Mouse (Mus musculus): ENCODE measurements around the gene Ccl24.

The Ccl24 gene

GRCm38 (mm10) chr5:135544865-135545797 lies 27.7 kb downstream of the Ccl24 start, which contains the start of gene Hip1:
TSS of gene Hip1 (minus strand) at chr5:135545120.
- DNase-seq = peak; percentile 100

- no peak for DNase-seq
These were observed 28.8 kb downstream of the Ccl24 start for GRCm38 (mm10) chr5:135544032-135544558.

GRCm38 (mm10) chr5:135537794-135538214 lies 35.0 kb downstream of the Ccl24 start:
- DNase-seq = no peak

GRCm38 (mm10) chr5:135537326-135537725 lies 35.5 kb downstream of the Ccl24 start:
- DNase-seq = no peak

GRCm38 (mm10) chr5:135535867-135536266 lies 37.0 kb downstream of the Ccl24 start:
- no peak for DNase-seq

- DNase-seq = no peak
These were observed 39.4 kb downstream of the Ccl24 start for GRCm38 (mm10) chr5:135533431-135533830.

- DNase-seq = no peak
These were observed 41.5 kb downstream of the Ccl24 start for GRCm38 (mm10) chr5:135531306-135531845.

- DNase-seq = no peak
These were observed 42.9 kb downstream of the Ccl24 start for GRCm38 (mm10) chr5:135529964-135530363.

GRCm38 (mm10) chr5:135529310-135529709 lies 43.5 kb downstream of the Ccl24 start:
- DNase-seq = no peak

GRCm38 (mm10) chr5:135527986-135528385 lies 44.9 kb downstream of the Ccl24 start:
- DNase-seq = no peak

GRCm38 (mm10) chr5:135524660-135525560 lies 47.9 kb downstream of the Ccl24 start:
- DNase-seq = no peak

GRCm38 (mm10) chr5:135524087-135524486 lies 48.8 kb downstream of the Ccl24 start:
- no peak for DNase-seq

GRCm38 (mm10) chr5:135522111-135522722 lies 50.6 kb downstream of the Ccl24 start:
- no peak for DNase-seq

Data from layer of hippocampus, adult 9-11 months (tissue).